Mouse (Mus musculus): ENCODE data around the gene Mbd4. TPM values are rescaled to one million over a fixed set of nuclear protein-coding genes. Genes with fewer than 3 reads are reported as not detected.
A peak's percentile ranks its signal among the peaks of the same experiment; 100 is the strongest.
"Not testable (repeated sequence)": the region's sequence is repeated elsewhere in the genome, so short reads cannot be mapped to it uniquely, and the experiment has no call there.

Gene Mbd4
- total RNA-seq, 4 experiments from 2014 or later, result 0.98 to 1.5 (median 1.1) TPM

GRCm38 (mm10) chr6:115860027-115860556 is 6.9 kb upstream of the Mbd4 start:
- no peak for DNase-seq (ENCODE audit: low spot score)

GRCm38 (mm10) chr6:115859258-115859657 is 6.1 kb upstream of the Mbd4 start:
- DNase-seq (ENCODE audit: low spot score), result no peak

GRCm38 (mm10) chr6:115856361-115856745 is 3.2 kb upstream of the Mbd4 start:
- DNase-seq (ENCODE audit: low spot score), result no peak

GRCm38 (mm10) chr6:115855733-115856360 is 2.7 kb upstream of the Mbd4 start:
- no peak for DNase-seq (ENCODE audit: low spot score)

- DNase-seq (ENCODE audit: low spot score), result no peak
Observed at GRCm38 (mm10) chr6:115854432-115854831, 1.3 kb upstream of the Mbd4 start.

GRCm38 (mm10) chr6:115853985-115854384 is 814 bp upstream of the Mbd4 start:
- no peak for DNase-seq (ENCODE audit: low spot score)

- no peak for DNase-seq (ENCODE audit: low spot score)
Observed at GRCm38 (mm10) chr6:115852446-115853090, 603 bp downstream of the Mbd4 start.

GRCm38 (mm10) chr6:115848598-115849304 is 4.4 kb downstream of the Mbd4 start:
- no peak for DNase-seq (ENCODE audit: low spot score)

GRCm38 (mm10) chr6:115846640-115847411 is 6.3 kb downstream of the Mbd4 start:
- peak; percentile 52 for DNase-seq (ENCODE audit: low spot score)

GRCm38 (mm10) chr6:115845006-115845405 is 8.2 kb downstream of the Mbd4 start:
- DNase-seq (ENCODE audit: low spot score), result no peak

- no peak for DNase-seq (ENCODE audit: low spot score)
Observed at GRCm38 (mm10) chr6:115838745-115839144, 14.4 kb downstream of the Mbd4 start.

- DNase-seq (ENCODE audit: low spot score), result peak; percentile 58
Observed at GRCm38 (mm10) chr6:115838161-115838597, 15.0 kb downstream of the Mbd4 start, which contains the start of gene Efcab12. Gene Efcab12, minus strand, starts transcription at chr6:115838412.

GRCm38 (mm10) chr6:115833861-115834260 is 19.3 kb downstream of the Mbd4 start:
- DNase-seq (ENCODE audit: low spot score), result no peak

- no peak for DNase-seq (ENCODE audit: low spot score)
Observed at GRCm38 (mm10) chr6:115832152-115832850, 20.9 kb downstream of the Mbd4 start.

GRCm38 (mm10) chr6:115830779-115831601 is 22.2 kb downstream of the Mbd4 start:
- no peak for DNase-seq (ENCODE audit: low spot score)

GRCm38 (mm10) chr6:115823850-115824464 is 29.2 kb downstream of the Mbd4 start:
- DNase-seq (ENCODE audit: low spot score), result not testable (repeated sequence)

GRCm38 (mm10) chr6:115821216-115821993 is 31.8 kb downstream of the Mbd4 start:
- no peak for DNase-seq (ENCODE audit: low spot score)

GRCm38 (mm10) chr6:115818129-115818528 is 35.0 kb downstream of the Mbd4 start:
- no peak for DNase-seq (ENCODE audit: low spot score)

GRCm38 (mm10) chr6:115815041-115815440 is 38.1 kb downstream of the Mbd4 start:
- no peak for DNase-seq (ENCODE audit: low spot score)

All from heart, adult 8-10 months (tissue).